Mouse (Mus musculus): Measurements from ENCODE around the gene Fam160a1.

Fam160a1 gene

GRCm38 (mm10) chr3:85841454-85842176 is 24.5 kb upstream of the Fam160a1 start:
- no peak for TF ChIP-seq GATA4 (IDR thresholded peaks at IDR 0.05; ENCODE audit: insufficient replicate concordance, low read length)

GRCm38 (mm10) chr3:85833627-85834026 is 16.5 kb upstream of the Fam160a1 start:
- no peak for TF ChIP-seq GATA4 (IDR thresholded peaks at IDR 0.05; ENCODE audit: insufficient replicate concordance, low read length)

- TF ChIP-seq GATA4 (IDR thresholded peaks at IDR 0.05; ENCODE audit: insufficient replicate concordance, low read length) = no peak
Observed at GRCm38 (mm10) chr3:85832490-85833155, 15.5 kb upstream of the Fam160a1 start.

- no peak for TF ChIP-seq GATA4 (IDR thresholded peaks at IDR 0.05; ENCODE audit: insufficient replicate concordance, low read length)
Observed at GRCm38 (mm10) chr3:85831785-85832184, 14.7 kb upstream of the Fam160a1 start.

- no peak for TF ChIP-seq GATA4 (IDR thresholded peaks at IDR 0.05; ENCODE audit: insufficient replicate concordance, low read length)
Observed at GRCm38 (mm10) chr3:85829047-85829446, 12.0 kb upstream of the Fam160a1 start.

GRCm38 (mm10) chr3:85827815-85828214 is 10.7 kb upstream of the Fam160a1 start:
- no peak for TF ChIP-seq GATA4 (IDR thresholded peaks at IDR 0.05; ENCODE audit: insufficient replicate concordance, low read length)

- no peak for TF ChIP-seq GATA4 (IDR thresholded peaks at IDR 0.05; ENCODE audit: insufficient replicate concordance, low read length)
Observed at GRCm38 (mm10) chr3:85827283-85827682, 10.2 kb upstream of the Fam160a1 start.

GRCm38 (mm10) chr3:85820839-85821548 is 3.9 kb upstream of the Fam160a1 start:
- TF ChIP-seq GATA4 (IDR thresholded peaks at IDR 0.05; ENCODE audit: insufficient replicate concordance, low read length) = no peak

GRCm38 (mm10) chr3:85819319-85819718 is 2.2 kb upstream of the Fam160a1 start:
- peak; percentile 54; the same call in 1 of the 2 replicates for TF ChIP-seq GATA4 (IDR thresholded peaks at IDR 0.05; ENCODE audit: insufficient replicate concordance, low read length)

- TF ChIP-seq GATA4 (IDR thresholded peaks at IDR 0.05; ENCODE audit: insufficient replicate concordance, low read length) = no peak
Observed at GRCm38 (mm10) chr3:85814241-85814640, 2.9 kb downstream of the Fam160a1 start.

- peak; percentile 52; the same call in 1 of the 2 replicates for TF ChIP-seq GATA4 (IDR thresholded peaks at IDR 0.05; ENCODE audit: insufficient replicate concordance, low read length)
Observed at GRCm38 (mm10) chr3:85813101-85814014, 3.7 kb downstream of the Fam160a1 start.

- no peak for TF ChIP-seq GATA4 (IDR thresholded peaks at IDR 0.05; ENCODE audit: insufficient replicate concordance, low read length)
Observed at GRCm38 (mm10) chr3:85812010-85812409, 5.1 kb downstream of the Fam160a1 start.

- no peak for TF ChIP-seq GATA4 (IDR thresholded peaks at IDR 0.05; ENCODE audit: insufficient replicate concordance, low read length)
Observed at GRCm38 (mm10) chr3:85793166-85793565, 23.9 kb downstream of the Fam160a1 start.

GRCm38 (mm10) chr3:85789748-85790147 is 27.3 kb downstream of the Fam160a1 start:
- no peak for TF ChIP-seq GATA4 (IDR thresholded peaks at IDR 0.05; ENCODE audit: insufficient replicate concordance, low read length)

GRCm38 (mm10) chr3:85786501-85786900 is 30.6 kb downstream of the Fam160a1 start:
- TF ChIP-seq GATA4 (IDR thresholded peaks at IDR 0.05; ENCODE audit: insufficient replicate concordance, low read length) = no peak
